Mouse (Mus musculus) midbrain, embryonic 13.5 days (tissue): ENCODE measurements around the gene Glt28d2. TPM values are rescaled to one million over a fixed set of nuclear protein-coding genes. Genes with fewer than 3 reads are reported as not detected.

Experiments
- polyA plus RNA-seq: library from polyadenylated mRNA; unstranded; fragments of >200 nt; fragmentation: Nextera tagmentation; extraction: Ambion mirVana; gene quantifications from 2 replicates; pipeline ENCODE4 v1.2.1, GENCODE M21; 2015

The Glt28d2 gene
- polyA plus RNA-seq, 1 experiment from 2014 or later: not detected

Other genes starting within 250 kb of the Glt28d2 start
- gene Fam160a1, start 70.2 kb downstream of the Glt28d2 start, polyA plus RNA-seq: 0.09 and 0.14 TPM in 2 replicates
- 0.16 TPM in 1 of 2 replicates, not detected in the other for gene Gm37240, start within 50 bp of the Glt28d2 start, polyA plus RNA-seq
- 7.7 and 8.6 TPM in 2 replicates for gene Sh3d19, start 83.6 kb upstream of the Glt28d2 start, polyA plus RNA-seq
- gene Prss48, start 115.0 kb upstream of the Glt28d2 start, polyA plus RNA-seq: not detected in 2 replicates